Mouse (Mus musculus) heart, embryonic 16.5 days (tissue): ENCODE measurements at regions not wholly inside any gene's neighbourhood (a gene's known extent, or its start where the extent isn't known, plus 50 kb on each side); places are given as distances from the start of the nearest gene placed in this dataset.

Experiments
- ATAC-seq: fragments of 200-750 bp; cut with Nextera tagmentation; replicated peaks from 2 replicates; pipeline ENCODE4 v1.8.0; 2017; ENCODE audit warnings: moderate number of reproducible peaks; ENCODE audit not compliant: insufficient read depth, low FRiP score; ENCODE audit errors: extremely low read depth
- H3K27ac ChIP-seq: fragments of 300-500 bp; sonication (generic); 2 replicates; pipeline ENCODE4 v1.5.1; 2014; ENCODE audit warnings: mild to moderate bottlenecking, low read length, control low read depth, moderate library complexity
- H3K27me3 ChIP-seq: fragments of 300-500 bp; sonication (generic); 2 replicates; pipeline ENCODE4 v1.6.1; 2014; ENCODE audit warnings: low read length, mixed read lengths; ENCODE audit not compliant: control insufficient read depth, insufficient read depth
- H3K36me3 ChIP-seq: fragments of 300-500 bp; sonication (generic); 2 replicates; pipeline ENCODE4 v1.6.1; 2014; ENCODE audit not compliant: control insufficient read depth, insufficient read depth
- H3K4me1 ChIP-seq: fragments of 300-500 bp; sonication (generic); 2 replicates; pipeline ENCODE4 v1.6.1; 2014; ENCODE audit warnings: low read length, mixed read lengths; ENCODE audit not compliant: control insufficient read depth, insufficient read depth
- H3K4me2 ChIP-seq: fragments of 300-500 bp; sonication (generic); 2 replicates; pipeline ENCODE4 v1.6.1; 2014; ENCODE audit warnings: low read depth, mild to moderate bottlenecking, control low read depth, low read length
- H3K4me3 ChIP-seq: fragments of 300-500 bp; sonication (generic); 2 replicates; pipeline ENCODE4 v1.5.1; 2014; ENCODE audit warnings: mild to moderate bottlenecking, control low read depth, low read length
- H3K9ac ChIP-seq: fragments of 300-500 bp; sonication (generic); 2 replicates; pipeline ENCODE4 v1.6.1; 2014; ENCODE audit warnings: low read length, control low read depth
- H3K9me3 ChIP-seq: fragments of 300-500 bp; sonication (generic); replicated peaks from 2 replicates; pipeline ENCODE4 v1.6.1; 2016; ENCODE audit warnings: low read length; ENCODE audit not compliant: control insufficient read depth
- WGBS: fragments of 180-500 bp; shearing (Covaris S2); extraction: QIAGEN DNeasy Blood & Tissue Kit; methylation state at CpG from one replicate; pipeline ENCODE4 v1.1.7; 2014; 5-methylcytosine and 5-hydroxymethylcytosine counted together

DNA sequence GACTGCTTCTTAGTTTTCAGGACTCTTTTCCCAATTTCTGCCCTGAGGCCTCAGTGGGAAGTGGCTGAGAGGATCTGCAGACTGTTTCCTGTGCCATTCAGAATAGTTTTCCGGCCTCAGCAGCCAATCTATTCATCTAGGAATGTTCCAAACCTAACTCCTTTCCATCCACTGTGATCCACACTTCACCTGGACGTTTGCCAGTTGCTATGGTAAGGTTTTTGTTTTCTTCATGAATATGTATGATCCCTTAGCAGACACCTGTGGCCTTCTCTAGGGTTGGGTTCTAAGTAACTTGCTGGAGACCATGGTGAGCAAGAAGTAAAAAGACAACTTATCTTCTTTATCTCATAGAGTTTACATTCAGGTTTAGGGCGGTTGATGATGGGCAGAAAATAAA, 744.6 kb downstream of the Inhba start:
- H3K4me3 ChIP-seq, result no peak overlapping the region
- H3K9me3 ChIP-seq, result no peaks in the 10 kb centered on the region
- H3K9ac ChIP-seq, result no peak overlapping the region
- no peaks in the 10 kb centered on the region for H3K4me1 ChIP-seq
- no peaks in the 10 kb centered on the region for H3K27me3 ChIP-seq
- 52% methylated on average over 3 of the region's 3 CpGs for WGBS
- ATAC-seq, result no peak
- no peaks in the 10 kb centered on the region for H3K36me3 ChIP-seq
- H3K4me2 ChIP-seq, result no peak overlapping the region
- H3K27ac ChIP-seq, result no peak overlapping the region

GRCm38 (mm10) chr13:16760045-16760444, 748.4 kb downstream of the Inhba start:
- Histone ChIP-seq H3K27me3 (no peaks in the 10 kb centered on the region), H3K4me3 (no peak overlapping the region), H3K27ac (no peak overlapping the region), H3K9ac (no peak overlapping the region), H3K4me2 (no peak overlapping the region), H3K4me1 (no peaks in the 10 kb centered on the region), H3K9me3 (no peaks in the 10 kb centered on the region), H3K36me3 (no peaks in the 10 kb centered on the region)
- ATAC-seq, result no peak

GRCm38 (mm10) chr13:16761415-16761814, 749.8 kb downstream of the Inhba start:
- Histone ChIP-seq H3K4me3 (no peak overlapping the region), H3K27me3 (no peaks in the 10 kb centered on the region), H3K4me2 (no peak overlapping the region), H3K9ac (no peak overlapping the region), H3K9me3 (no peaks in the 10 kb centered on the region), H3K4me1 (no peaks in the 10 kb centered on the region), H3K36me3 (no peaks in the 10 kb centered on the region), H3K27ac (no peak overlapping the region)
- ATAC-seq, result no peak; the same call in 1 of the 2 replicates
- 66% methylated on average over 4 of the region's 4 CpGs for WGBS

DNA sequence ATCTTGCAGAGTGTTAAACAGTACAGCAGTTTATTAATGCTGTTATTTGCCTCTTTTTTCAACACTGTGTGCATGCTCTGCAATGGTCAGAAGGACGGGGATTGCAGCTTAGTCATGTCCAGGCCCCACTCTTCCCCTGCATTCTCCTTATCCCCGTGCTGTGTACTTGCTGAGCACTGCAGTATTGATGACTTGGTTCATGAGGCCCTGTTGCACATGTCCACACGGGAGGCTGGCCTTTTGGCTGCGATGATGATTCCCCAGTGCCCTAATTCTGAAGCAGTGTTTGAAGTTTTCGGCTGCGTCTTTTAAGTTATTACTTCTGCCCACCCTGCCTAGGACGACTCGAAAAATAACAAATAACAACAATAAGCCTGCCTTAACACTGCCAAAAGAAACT, 750.7 kb downstream of the Inhba start:
- ATAC-seq, result no peak
- 86% methylated on average over 8 of the region's 8 CpGs for WGBS
- H3K4me3 ChIP-seq, result no peak overlapping the region
- no peak overlapping the region for H3K4me2 ChIP-seq
- no peaks in the 10 kb centered on the region for H3K4me1 ChIP-seq
- no peaks in the 10 kb centered on the region for H3K9me3 ChIP-seq
- H3K9ac ChIP-seq, result no peak overlapping the region
- no peaks in the 10 kb centered on the region for H3K27me3 ChIP-seq
- no peak overlapping the region for H3K27ac ChIP-seq
- no peaks in the 10 kb centered on the region for H3K36me3 ChIP-seq

- no peaks in the 10 kb centered on the region for H3K36me3 ChIP-seq
- no peak overlapping the region for H3K27ac ChIP-seq
- no peak overlapping the region for H3K9ac ChIP-seq
- no peaks in the 10 kb centered on the region for H3K9me3 ChIP-seq
- H3K27me3 ChIP-seq, result no peaks in the 10 kb centered on the region
- WGBS, result 76% methylated on average over 8 of the region's 8 CpGs
- no peak overlapping the region for H3K4me2 ChIP-seq
- ATAC-seq, result no peak
- H3K4me3 ChIP-seq, result no peak overlapping the region
- no peaks in the 10 kb centered on the region for H3K4me1 ChIP-seq
Observed at GRCm38 (mm10) chr13:16762727-16763512, 751.3 kb downstream of the Inhba start.

GRCm38 (mm10) chr13:16763746-16764145, 752.1 kb downstream of the Inhba start:
- H3K27ac ChIP-seq, result no peak overlapping the region
- no peaks in the 10 kb centered on the region for H3K4me1 ChIP-seq
- H3K4me2 ChIP-seq, result no peak overlapping the region
- no peak overlapping the region for H3K9ac ChIP-seq
- no peaks in the 10 kb centered on the region for H3K27me3 ChIP-seq
- H3K4me3 ChIP-seq, result no peak overlapping the region
- WGBS, result 4% methylated on average over 2 of the region's 2 CpGs
- ATAC-seq, result no peak
- no peaks in the 10 kb centered on the region for H3K36me3 ChIP-seq
- no peaks in the 10 kb centered on the region for H3K9me3 ChIP-seq

DNA sequence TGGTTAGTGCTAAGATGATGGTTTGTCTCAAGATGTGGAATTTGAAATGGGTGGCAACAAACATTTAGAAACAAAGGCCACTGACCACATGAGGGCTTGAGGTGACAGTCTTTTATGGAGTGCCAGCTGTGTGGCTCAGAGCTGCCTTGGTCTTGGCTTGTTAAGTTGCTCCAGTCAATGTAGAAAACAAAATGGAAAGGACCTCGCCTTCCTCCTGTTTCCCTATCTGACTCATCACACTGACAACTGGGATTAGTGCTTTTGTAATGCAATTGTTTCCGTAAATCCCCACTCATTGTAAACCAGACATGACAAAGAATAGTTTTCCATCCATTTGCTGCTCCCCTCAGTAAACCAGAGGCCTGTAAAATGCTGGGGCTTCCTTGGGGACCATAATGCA, 757.8 kb downstream of the Inhba start:
- H3K9ac ChIP-seq, result no peak overlapping the region
- no peaks in the 10 kb centered on the region for H3K9me3 ChIP-seq
- H3K27me3 ChIP-seq, result no peaks in the 10 kb centered on the region
- no peaks in the 10 kb centered on the region for H3K4me1 ChIP-seq
- H3K27ac ChIP-seq, result no peak overlapping the region
- no peak overlapping the region for H3K4me2 ChIP-seq
- WGBS, result 61% methylated on average over 2 of the region's 2 CpGs
- no peak for ATAC-seq
- no peak overlapping the region for H3K4me3 ChIP-seq
- H3K36me3 ChIP-seq, result no peaks in the 10 kb centered on the region

DNA sequence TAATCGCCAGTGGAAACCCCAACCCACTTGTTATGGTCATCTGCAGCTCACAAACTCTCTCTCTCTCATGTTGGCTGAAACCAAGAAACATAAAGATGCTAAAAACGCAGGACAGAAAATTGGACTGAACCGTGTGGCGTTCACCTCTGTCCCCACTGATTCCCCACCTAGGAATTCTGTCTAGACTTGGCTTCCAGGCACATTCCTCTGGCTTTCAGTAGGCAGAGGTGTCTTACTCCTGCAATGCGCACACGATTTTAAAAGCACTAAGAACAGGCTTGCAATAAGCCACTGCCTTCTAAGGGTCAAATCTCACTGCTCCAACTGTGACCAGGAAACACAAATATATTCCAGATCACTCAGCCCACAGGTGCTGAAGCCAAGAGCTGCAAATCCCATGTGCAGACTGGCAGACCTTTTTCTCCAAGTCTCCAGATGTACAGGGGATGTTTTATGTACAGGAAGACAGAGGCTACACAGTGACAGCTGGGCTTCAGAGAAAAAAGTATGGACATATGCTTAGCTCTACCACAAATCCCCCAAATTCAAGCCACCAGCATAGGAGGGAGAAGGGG, 758.3 kb downstream of the Inhba start:
- Histone ChIP-seq H3K27me3 (no peaks in the 10 kb centered on the region), H3K9me3 (no peaks in the 10 kb centered on the region), H3K27ac (no peak overlapping the region), H3K9ac (no peak overlapping the region), H3K4me3 (no peak overlapping the region), H3K4me1 (no peaks in the 10 kb centered on the region), H3K36me3 (no peaks in the 10 kb centered on the region), H3K4me2 (no peak overlapping the region)
- ATAC-seq, result no peak
- 65% methylated on average over 6 of the region's 6 CpGs for WGBS

DNA sequence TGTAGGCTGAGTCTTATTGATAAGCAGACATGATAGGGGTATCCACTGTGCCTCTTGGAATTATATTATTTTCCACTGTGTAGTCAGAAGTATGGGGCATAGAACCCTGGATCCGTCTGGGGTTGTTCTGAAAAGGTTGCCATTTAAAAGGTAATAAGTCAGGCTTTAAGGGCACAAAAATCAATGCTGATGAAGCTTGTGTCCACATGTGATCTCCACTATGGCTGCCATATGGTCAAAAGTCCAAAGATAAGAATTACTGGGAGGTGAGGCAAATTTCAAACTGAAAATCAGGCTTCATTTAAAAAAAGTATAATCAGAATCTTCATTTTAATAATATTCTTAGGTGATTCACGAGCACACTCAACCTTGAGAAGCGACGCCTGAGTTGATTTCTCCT, 760.2 kb downstream of the Inhba start:
- Histone ChIP-seq H3K27me3 (no peaks in the 10 kb centered on the region), H3K4me3 (no peak overlapping the region), H3K9me3 (no peaks in the 10 kb centered on the region), H3K4me2 (no peak overlapping the region), H3K27ac (no peak overlapping the region), H3K4me1 (no peaks in the 10 kb centered on the region), H3K36me3 (no peaks in the 10 kb centered on the region), H3K9ac (no peak overlapping the region)
- 80% methylated on average over 4 of the region's 4 CpGs for WGBS
- ATAC-seq, result no peak
